Mouse (Mus musculus) inflammation-experienced regulatory T-cells, adult 16 weeks (primary cell): ENCODE data around the gene Map1b. TPM values are rescaled to one million over a fixed set of nuclear protein-coding genes. Genes with fewer than 3 reads are reported as not detected.

Experiments used
- polyA plus RNA-seq: library from polyadenylated mRNA; unstranded; fragments of 100-300 nt; shearing (Covaris generic); gene quantifications from one replicate; pipeline ENCODE4 v1.2.1, GENCODE M21; 2017

Map1b gene
- polyA plus RNA-seq: 0.22 TPM

DNA sequence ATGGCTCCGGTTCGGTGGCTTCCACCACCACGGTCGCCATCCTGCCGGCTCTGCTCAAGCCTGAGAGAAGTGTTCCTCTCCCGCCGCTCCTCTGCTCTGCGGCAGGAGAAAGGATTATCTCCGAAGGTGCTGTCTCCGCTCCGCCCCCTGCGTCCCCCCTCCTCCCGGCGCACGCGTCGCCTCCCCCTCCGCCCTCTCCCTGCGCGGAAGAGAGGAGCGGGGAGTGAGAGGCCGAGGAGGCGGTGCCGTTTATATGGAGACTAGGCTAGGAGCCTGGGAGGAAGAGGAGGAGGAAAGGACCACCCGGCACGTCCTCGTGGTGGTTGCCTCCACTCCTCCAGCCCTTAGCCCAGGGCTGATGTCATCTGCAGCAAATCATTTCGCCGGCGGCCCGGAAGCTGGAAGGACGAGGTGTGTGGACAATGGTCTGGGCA, at the start of gene Map1b:
Gene Map1b, minus strand, starts transcription at position 93 of the 434 bp plus-strand sequence.

Other genes starting within 250 kb of the Map1b start
- gene Ptcd2, start 171.8 kb downstream of the Map1b start, polyA plus RNA-seq: 67.9 TPM
- 28.5 TPM for gene Mrps27, start 171.8 kb downstream of the Map1b start, polyA plus RNA-seq